Mouse (Mus musculus) embryonic facial prominence, embryonic 14.5 days (tissue): ENCODE data around the gene Car11. TPM values are rescaled to one million over a fixed set of nuclear protein-coding genes. Genes with fewer than 3 reads are reported as not detected.

ENCODE experiments used
- ATAC-seq: fragments of 200-750 bp; cut with Nextera tagmentation; 2 replicates; pipeline ENCODE4 v1.8.0; 2017; ENCODE audit warnings: low read depth, moderate number of reproducible peaks, moderate TSS enrichment
- DNase-seq: peaks from one replicate; pipeline ENCODE4 v3.0.0-alpha.2; 2015; ENCODE audit warnings: low spot score
- H3K27ac ChIP-seq: fragments of 300-500 bp; sonication (generic); replicated peaks from 2 replicates; pipeline ENCODE4 v1.5.1; 2014; ENCODE audit warnings: low read depth, mild to moderate bottlenecking, low read length, moderate library complexity
- H3K27me3 ChIP-seq: fragments of 300-500 bp; sonication (generic); replicated peaks from 2 replicates; pipeline ENCODE4 v1.6.1; 2014; ENCODE audit warnings: low read length; ENCODE audit not compliant: control insufficient read depth, insufficient read depth
- H3K36me3 ChIP-seq: fragments of 300-500 bp; sonication (generic); 2 replicates; pipeline ENCODE4 v1.6.1; 2014; ENCODE audit warnings: low read length, mixed read lengths; ENCODE audit not compliant: control insufficient read depth, insufficient read depth
- H3K4me1 ChIP-seq: fragments of 300-500 bp; sonication (generic); 2 replicates; pipeline ENCODE4 v1.6.1; 2014; ENCODE audit warnings: antibody characterized with exemption, low read length; ENCODE audit not compliant: control insufficient read depth, insufficient read depth
- H3K4me2 ChIP-seq: fragments of 300-500 bp; sonication (generic); 2 replicates; pipeline ENCODE4 v1.6.1; 2014; ENCODE audit warnings: low read depth, mild to moderate bottlenecking, low read length, moderate library complexity, mixed read lengths
- H3K4me3 ChIP-seq: fragments of 300-500 bp; sonication (generic); 2 replicates; pipeline ENCODE4 v1.5.1; 2014; ENCODE audit warnings: low read depth, mild to moderate bottlenecking, low read length
- H3K9ac ChIP-seq: fragments of 300-500 bp; sonication (generic); 2 replicates; pipeline ENCODE4 v1.6.1; 2014; ENCODE audit warnings: low read depth, mild to moderate bottlenecking, low read length, moderate library complexity, mixed read lengths
- H3K9me3 ChIP-seq: fragments of 300-500 bp; sonication (generic); 2 replicates; pipeline ENCODE4 v1.6.1; 2016; ENCODE audit warnings: low read length; ENCODE audit not compliant: control insufficient read depth
- WGBS: fragments of 180-500 bp; shearing (Covaris S2); extraction: QIAGEN DNeasy Blood & Tissue Kit; methylation state at CpG from one replicate; pipeline ENCODE4 v1.1.7; 2014; 5-methylcytosine and 5-hydroxymethylcytosine counted together
- polyA plus RNA-seq: library from polyadenylated mRNA; unstranded; fragments of >200 nt; fragmentation: Nextera tagmentation; extraction: Ambion mirVana; gene quantifications from 2 replicates; pipeline ENCODE4 v1.2.1, GENCODE M21; 2014

The Car11 gene
- polyA plus RNA-seq, 1 experiment from 2014 or later, result 8.9 TPM

GRCm38 (mm10) chr7:45668921-45669320 is 30.7 kb upstream of the Car11 start:
- no peak overlapping the region for H3K9ac ChIP-seq
- no peak overlapping the region for H3K4me2 ChIP-seq
- no peaks in the 10 kb centered on the region for H3K9me3 ChIP-seq
- no peak for ATAC-seq
- H3K4me1 ChIP-seq, result peaks cover 9% of the 10 kb centered on the region; the same call in 1 of the 2 replicates
- 94% methylated on average over 9 of the region's 9 CpGs for WGBS
- no peak overlapping the region for H3K4me3 ChIP-seq
- no peak overlapping the region for H3K27ac ChIP-seq
- H3K27me3 ChIP-seq, result no peaks in the 10 kb centered on the region
- no peaks in the 10 kb centered on the region for H3K36me3 ChIP-seq
- no peak for DNase-seq

GRCm38 (mm10) chr7:45677627-45678295 is 21.9 kb upstream of the Car11 start:
- Histone ChIP-seq H3K27ac (no peak overlapping the region), H3K27me3 (no peaks in the 10 kb centered on the region), H3K4me3 (no peak overlapping the region), H3K4me2 (no peak overlapping the region), H3K4me1 (peaks cover 6% of the 10 kb centered on the region; the same call in 1 of the 2 replicates), H3K36me3 (no peaks in the 10 kb centered on the region), H3K9ac (no peak overlapping the region), H3K9me3 (no peaks in the 10 kb centered on the region)
- WGBS, result 81% methylated on average over 7 of the region's 7 CpGs
- ATAC-seq, result no peak
- no peak for DNase-seq

- Histone ChIP-seq H3K36me3 (no peaks in the 10 kb centered on the region), H3K4me3 (no peak overlapping the region), H3K27ac (no peak overlapping the region), H3K27me3 (no peaks in the 10 kb centered on the region), H3K9ac (no peak overlapping the region), H3K9me3 (no peaks in the 10 kb centered on the region), H3K4me2 (no peak overlapping the region), H3K4me1 (peaks cover 6% of the 10 kb centered on the region; the same call in 1 of the 2 replicates)
- whole genome bisulfite sequencing, result 91% methylated on average over 13 of the region's 14 CpGs
- ATAC-seq (no peak), DNase-seq (no peak)
Measured at GRCm38 (mm10) chr7:45678513-45678912, 21.1 kb upstream of the Car11 start.

GRCm38 (mm10) chr7:45679966-45680621 is 19.5 kb upstream of the Car11 start:
- peaks cover 10% of the 10 kb centered on the region for H3K4me1 ChIP-seq
- no peaks in the 10 kb centered on the region for H3K9me3 ChIP-seq
- WGBS, result 70% methylated on average over 14 of the region's 14 CpGs
- H3K36me3 ChIP-seq, result no peaks in the 10 kb centered on the region
- no peak overlapping the region for H3K4me3 ChIP-seq
- no peak overlapping the region for H3K9ac ChIP-seq
- H3K27ac ChIP-seq, result peak overlapping the region; percentile 21; the same call in 1 of the 2 replicates
- ATAC-seq (no peak), DNase-seq (no peak)
- H3K27me3 ChIP-seq, result no peaks in the 10 kb centered on the region
- no peak overlapping the region for H3K4me2 ChIP-seq

GRCm38 (mm10) chr7:45681046-45681736 is 18.5 kb upstream of the Car11 start:
- ATAC-seq (no peak), DNase-seq (no peak)
- no peaks in the 10 kb centered on the region for H3K36me3 ChIP-seq
- H3K27me3 ChIP-seq, result no peaks in the 10 kb centered on the region
- H3K4me2 ChIP-seq, result no peak overlapping the region
- no peaks in the 10 kb centered on the region for H3K9me3 ChIP-seq
- H3K4me3 ChIP-seq, result no peak overlapping the region
- H3K9ac ChIP-seq, result no peak overlapping the region; the same call in 1 of the 2 replicates
- WGBS, result 76% methylated on average over 8 of the region's 8 CpGs
- peaks cover 21% of the 10 kb centered on the region for H3K4me1 ChIP-seq
- H3K27ac ChIP-seq, result no peak overlapping the region

GRCm38 (mm10) chr7:45682144-45683126 is 17.2 kb upstream of the Car11 start:
- Histone ChIP-seq H3K9ac (peak overlapping the region; percentile 45), H3K27ac (no peak overlapping the region; the same call in 1 of the 2 replicates), H3K4me3 (no peak overlapping the region), H3K36me3 (no peaks in the 10 kb centered on the region), H3K27me3 (no peaks in the 10 kb centered on the region), H3K4me2 (peak overlapping the region; percentile 35), H3K4me1 (peaks cover 28% of the 10 kb centered on the region), H3K9me3 (no peaks in the 10 kb centered on the region)
- peak; percentile 86 for ATAC-seq
- WGBS, result 32% methylated on average over 13 of the region's 14 CpGs
- peak; percentile 93 for DNase-seq

GRCm38 (mm10) chr7:45683396-45684050 is 16.1 kb upstream of the Car11 start, which contains the start of gene Ntn5:
TSS of gene Ntn5 (plus strand) at chr7:45684022.
- whole genome bisulfite sequencing, result 75% methylated on average over 7 of the region's 7 CpGs
- Histone ChIP-seq H3K4me2 (peak within 1 kb of the TSS; percentile 32), H3K36me3 (no peaks in the 10 kb centered on the region), H3K4me3 (no peak within 1 kb of the TSS), H3K4me1 (peaks cover 28% of the 10 kb centered on the region), H3K27ac (no peak within 1 kb of the TSS), H3K9ac (peak within 1 kb of the TSS; percentile 42; the same call in 1 of the 2 replicates), H3K9me3 (no peaks in the 10 kb centered on the region), H3K27me3 (no peaks in the 10 kb centered on the region)
- DNase-seq, result no peak
- ATAC-seq, result no peak
